Mouse (Mus musculus): ENCODE results near the gene Gm11020. TPM values are rescaled to one million over a fixed set of nuclear protein-coding genes. Genes with fewer than 3 reads are reported as not detected.
"Not testable (repeated sequence)": the region's sequence is repeated elsewhere in the genome, so short reads cannot be mapped to it uniquely, and the experiment has no call there.

Gene Gm11020
- polyA plus RNA-seq, 1 experiment from 2014 or later: not detected

DNA sequence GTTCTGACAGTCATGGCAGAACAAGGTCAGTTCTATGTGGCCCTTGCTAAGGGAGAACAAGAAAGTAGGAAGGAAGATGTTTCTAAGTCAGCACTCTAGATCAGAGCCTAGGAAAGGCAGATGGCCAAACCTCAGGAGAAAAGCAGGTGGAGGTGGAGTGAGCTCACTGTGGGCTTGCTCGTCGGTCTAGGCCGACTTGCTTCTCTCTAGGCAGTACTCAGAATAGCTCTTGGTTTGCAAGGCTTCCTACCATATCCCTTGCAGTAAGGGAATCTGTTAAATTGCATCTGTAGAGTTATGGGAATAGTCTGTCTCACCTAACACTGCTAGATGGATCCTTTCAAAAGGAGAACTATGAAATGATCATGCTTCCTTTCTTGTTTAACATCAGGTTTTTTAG, 9.3 kb upstream of the Gm11020 start:
- ATAC-seq (replicated peaks; ENCODE audit: insufficient number of reproducible peaks, low FRiP score, low TSS enrichment, low read depth); H3K9me3 ChIP-seq (replicated peaks; ENCODE audit: control insufficient read depth, low read length); DNase-seq (ENCODE audit: low spot score); H3K36me3 ChIP-seq (replicated peaks; ENCODE audit: control insufficient read depth, insufficient read depth, low read depth, low read length); H3K4me2 ChIP-seq (ENCODE audit: low read depth, low read length); H3K4me3 ChIP-seq (ENCODE audit: low read depth, low read length); H3K27me3 ChIP-seq (ENCODE audit: control insufficient read depth, insufficient read depth, low read length); H3K9ac ChIP-seq (replicated peaks; ENCODE audit: low read length); H3K4me1 ChIP-seq (ENCODE audit: control insufficient read depth, insufficient read depth, low read length); H3K27ac ChIP-seq (replicated peaks; ENCODE audit: low read depth, low read length): not testable (repeated sequence)
- 79% methylated on average over 3 of the region's 3 CpGs for WGBS

- Histone ChIP-seq H3K4me1 (ENCODE audit: control insufficient read depth, insufficient read depth, low read length) (no peaks in the 10 kb centered on the region), H3K4me3 (ENCODE audit: low read depth, low read length) (no peak overlapping the region), H3K36me3 (replicated peaks; ENCODE audit: control insufficient read depth, insufficient read depth, low read depth, low read length) (no peaks in the 10 kb centered on the region), H3K9me3 (replicated peaks; ENCODE audit: control insufficient read depth, low read length) (no peaks in the 10 kb centered on the region), H3K27me3 (ENCODE audit: control insufficient read depth, insufficient read depth, low read length) (no peaks in the 10 kb centered on the region), H3K9ac (replicated peaks; ENCODE audit: low read length) (no peak overlapping the region), H3K4me2 (ENCODE audit: low read depth, low read length) (no peak overlapping the region), H3K27ac (replicated peaks; ENCODE audit: low read depth, low read length) (no peak overlapping the region)
- ATAC-seq (replicated peaks; ENCODE audit: insufficient number of reproducible peaks, low FRiP score, low TSS enrichment, low read depth) (no peak), DNase-seq (ENCODE audit: low spot score) (no peak)
- WGBS: 75% methylated on average over 4 of the region's 4 CpGs
Measured at GRCm38 (mm10) chr8:104313311-104313710, 8.1 kb upstream of the Gm11020 start.

GRCm38 (mm10) chr8:104321930-104322329, 563 bp downstream of the Gm11020 start, which contains the start of gene Cmtm2b:
Gene Cmtm2b (plus strand): TSS chr8:104322230.
- H3K4me3 ChIP-seq (ENCODE audit: low read depth, low read length); H3K4me2 ChIP-seq (ENCODE audit: low read depth, low read length); H3K9me3 ChIP-seq (replicated peaks; ENCODE audit: control insufficient read depth, low read length); ATAC-seq (replicated peaks; ENCODE audit: insufficient number of reproducible peaks, low FRiP score, low TSS enrichment, low read depth); H3K27ac ChIP-seq (replicated peaks; ENCODE audit: low read depth, low read length); H3K9ac ChIP-seq (replicated peaks; ENCODE audit: low read length); H3K36me3 ChIP-seq (replicated peaks; ENCODE audit: control insufficient read depth, insufficient read depth, low read depth, low read length); DNase-seq (ENCODE audit: low spot score); H3K4me1 ChIP-seq (ENCODE audit: control insufficient read depth, insufficient read depth, low read length); H3K27me3 ChIP-seq (ENCODE audit: control insufficient read depth, insufficient read depth, low read length): not testable (repeated sequence)
- 87% methylated on average over 12 of the region's 12 CpGs for WGBS

GRCm38 (mm10) chr8:104332665-104333631, 11.6 kb downstream of the Gm11020 start:
- ATAC-seq (replicated peaks; ENCODE audit: insufficient number of reproducible peaks, low FRiP score, low TSS enrichment, low read depth) (no peak), DNase-seq (ENCODE audit: low spot score) (no peak)
- H3K27me3 ChIP-seq (ENCODE audit: control insufficient read depth, insufficient read depth, low read length): no peaks in the 10 kb centered on the region
- H3K4me1 ChIP-seq (ENCODE audit: control insufficient read depth, insufficient read depth, low read length): no peaks in the 10 kb centered on the region
- no peak overlapping the region for H3K4me2 ChIP-seq (ENCODE audit: low read depth, low read length)
- no peak overlapping the region for H3K27ac ChIP-seq (replicated peaks; ENCODE audit: low read depth, low read length)
- H3K36me3 ChIP-seq (replicated peaks; ENCODE audit: control insufficient read depth, insufficient read depth, low read depth, low read length): no peaks in the 10 kb centered on the region
- H3K4me3 ChIP-seq (ENCODE audit: low read depth, low read length): no peak overlapping the region
- no peaks in the 10 kb centered on the region for H3K9me3 ChIP-seq (replicated peaks; ENCODE audit: control insufficient read depth, low read length)
- WGBS: 82% methylated on average over 5 of the region's 5 CpGs
- no peak overlapping the region for H3K9ac ChIP-seq (replicated peaks; ENCODE audit: low read length)

- 61% methylated on average over 5 of the region's 5 CpGs for WGBS
- DNase-seq (ENCODE audit: low spot score): no peak
- Histone ChIP-seq H3K9me3 (replicated peaks; ENCODE audit: control insufficient read depth, low read length) (no peaks in the 10 kb centered on the region), H3K9ac (replicated peaks; ENCODE audit: low read length) (no peak overlapping the region), H3K27ac (replicated peaks; ENCODE audit: low read depth, low read length) (no peak overlapping the region), H3K36me3 (replicated peaks; ENCODE audit: control insufficient read depth, insufficient read depth, low read depth, low read length) (no peaks in the 10 kb centered on the region), H3K4me3 (ENCODE audit: low read depth, low read length) (no peak overlapping the region), H3K4me1 (ENCODE audit: control insufficient read depth, insufficient read depth, low read length) (no peaks in the 10 kb centered on the region), H3K27me3 (ENCODE audit: control insufficient read depth, insufficient read depth, low read length) (no peaks in the 10 kb centered on the region), H3K4me2 (ENCODE audit: low read depth, low read length) (no peak overlapping the region)
- no peak for ATAC-seq (replicated peaks; ENCODE audit: insufficient number of reproducible peaks, low FRiP score, low TSS enrichment, low read depth)
Measured at GRCm38 (mm10) chr8:104333786-104334185, 12.4 kb downstream of the Gm11020 start.

- Histone ChIP-seq H3K27me3 (ENCODE audit: control insufficient read depth, insufficient read depth, low read length) (no peaks in the 10 kb centered on the region), H3K4me3 (ENCODE audit: low read depth, low read length) (no peak overlapping the region), H3K9ac (replicated peaks; ENCODE audit: low read length) (no peak overlapping the region), H3K27ac (replicated peaks; ENCODE audit: low read depth, low read length) (no peak overlapping the region), H3K4me2 (ENCODE audit: low read depth, low read length) (no peak overlapping the region), H3K9me3 (replicated peaks; ENCODE audit: control insufficient read depth, low read length) (no peaks in the 10 kb centered on the region), H3K36me3 (replicated peaks; ENCODE audit: control insufficient read depth, insufficient read depth, low read depth, low read length) (no peaks in the 10 kb centered on the region), H3K4me1 (ENCODE audit: control insufficient read depth, insufficient read depth, low read length) (no peaks in the 10 kb centered on the region)
- no peak for ATAC-seq (replicated peaks; ENCODE audit: insufficient number of reproducible peaks, low FRiP score, low TSS enrichment, low read depth)
- DNase-seq (ENCODE audit: low spot score): no peak
- WGBS: 81% methylated on average over 1 of the region's 1 CpGs
Measured at GRCm38 (mm10) chr8:104334196-104334595, 12.8 kb downstream of the Gm11020 start.

- ATAC-seq (replicated peaks; ENCODE audit: insufficient number of reproducible peaks, low FRiP score, low TSS enrichment, low read depth) (no peak), DNase-seq (ENCODE audit: low spot score) (no peak)
- no peak overlapping the region for H3K4me3 ChIP-seq (ENCODE audit: low read depth, low read length)
- no peaks in the 10 kb centered on the region for H3K36me3 ChIP-seq (replicated peaks; ENCODE audit: control insufficient read depth, insufficient read depth, low read depth, low read length)
- H3K9me3 ChIP-seq (replicated peaks; ENCODE audit: control insufficient read depth, low read length): no peaks in the 10 kb centered on the region
- H3K4me2 ChIP-seq (ENCODE audit: low read depth, low read length): no peak overlapping the region
- H3K27me3 ChIP-seq (ENCODE audit: control insufficient read depth, insufficient read depth, low read length): no peaks in the 10 kb centered on the region
- H3K4me1 ChIP-seq (ENCODE audit: control insufficient read depth, insufficient read depth, low read length): no peaks in the 10 kb centered on the region
- no peak overlapping the region for H3K27ac ChIP-seq (replicated peaks; ENCODE audit: low read depth, low read length)
- H3K9ac ChIP-seq (replicated peaks; ENCODE audit: low read length): no peak overlapping the region
- 87% methylated on average over 1 of the region's 1 CpGs for WGBS
Measured at GRCm38 (mm10) chr8:104336806-104337205, 15.4 kb downstream of the Gm11020 start.

DNA sequence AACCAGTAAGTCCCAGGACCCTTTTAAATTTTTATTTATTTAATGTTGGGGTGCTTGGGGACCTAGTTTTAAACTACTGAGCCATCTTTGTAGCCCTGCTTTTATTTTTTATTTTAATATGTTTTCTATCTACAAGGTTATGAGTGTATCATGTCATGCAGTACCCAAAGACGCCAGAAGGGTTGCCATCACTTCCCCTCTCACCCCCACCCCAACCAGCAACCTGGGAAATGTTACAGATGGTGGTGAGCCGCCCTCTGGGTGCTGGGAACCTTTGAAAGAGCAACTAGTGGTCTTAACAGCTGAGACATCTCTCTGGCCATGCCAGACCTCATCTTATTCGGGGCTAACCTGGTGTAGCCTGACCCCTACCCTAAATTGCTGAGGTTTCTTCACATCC, 16.5 kb downstream of the Gm11020 start:
- no peaks in the 10 kb centered on the region for H3K36me3 ChIP-seq (replicated peaks; ENCODE audit: control insufficient read depth, insufficient read depth, low read depth, low read length)
- H3K4me3 ChIP-seq (ENCODE audit: low read depth, low read length): no peak overlapping the region
- no peak overlapping the region for H3K9ac ChIP-seq (replicated peaks; ENCODE audit: low read length)
- WGBS: 36% methylated on average over 3 of the region's 3 CpGs
- no peaks in the 10 kb centered on the region for H3K4me1 ChIP-seq (ENCODE audit: control insufficient read depth, insufficient read depth, low read length)
- H3K27me3 ChIP-seq (ENCODE audit: control insufficient read depth, insufficient read depth, low read length): no peaks in the 10 kb centered on the region
- ATAC-seq (replicated peaks; ENCODE audit: insufficient number of reproducible peaks, low FRiP score, low TSS enrichment, low read depth) (no peak), DNase-seq (ENCODE audit: low spot score) (no peak)
- no peak overlapping the region for H3K27ac ChIP-seq (replicated peaks; ENCODE audit: low read depth, low read length)
- H3K9me3 ChIP-seq (replicated peaks; ENCODE audit: control insufficient read depth, low read length): no peaks in the 10 kb centered on the region
- no peak overlapping the region for H3K4me2 ChIP-seq (ENCODE audit: low read depth, low read length)
